Mouse (Mus musculus): ENCODE data around the gene Atxn7l2. TPM values are rescaled to one million over a fixed set of nuclear protein-coding genes. Genes with fewer than 3 reads are reported as not detected.

The Atxn7l2 gene
- polyA plus RNA-seq, 2 experiments, result 23.7 to 37.0 TPM

- Histone ChIP-seq H3K27me3 (ENCODE audit: control insufficient read depth, insufficient read depth, low read length) (no peaks in the 10 kb centered on the region; the same call in 1 of the 2 replicates), H3K9ac (ENCODE audit: low read depth, low read length, severe bottlenecking) (peak overlapping the region; percentile 71), H3K4me3 (replicated peaks; ENCODE audit: low read length) (peak overlapping the region; percentile 73), H3K27ac (replicated peaks; ENCODE audit: low read depth, low read length) (no peak overlapping the region), H3K36me3 (ENCODE audit: control insufficient read depth, insufficient read depth, low read length) (0 out of 2 replicates have a peak, but pooled peaks cover 6% of the 10 kb centered on the region), H3K4me2 (replicated peaks; ENCODE audit: low read depth, low read length, severe bottlenecking) (peak overlapping the region; percentile 92), H3K4me1 (ENCODE audit: control insufficient read depth, insufficient read depth, low read length) (0 out of 2 replicates have a peak, but pooled peaks cover 2% of the 10 kb centered on the region), H3K9me3 (ENCODE audit: control insufficient read depth, low read length) (no peaks in the 10 kb centered on the region)
- 3% methylated on average over 16 of the region's 16 CpGs for WGBS
- TF ChIP-seq POLR2A (IDR thresholded peaks at IDR 0.05; ENCODE audit: borderline replicate concordance, extremely low read depth, insufficient read depth, insufficient read length), result no peak
- DNase-seq (ENCODE audit: low spot score) (no peak), ATAC-seq (ENCODE audit: low FRiP score, low read depth) (no peak)
Observed at GRCm38 (mm10) chr3:108185460-108186097, 25.2 kb downstream of the Atxn7l2 start.

- Histone ChIP-seq H3K36me3 (ENCODE audit: control insufficient read depth, insufficient read depth, low read length) (0 out of 2 replicates have a peak, but pooled peaks cover 6% of the 10 kb centered on the region), H3K9ac (ENCODE audit: low read depth, low read length, severe bottlenecking) (no peak overlapping the region), H3K27me3 (ENCODE audit: control insufficient read depth, insufficient read depth, low read length) (no peaks in the 10 kb centered on the region; the same call in 1 of the 2 replicates), H3K4me2 (replicated peaks; ENCODE audit: low read depth, low read length, severe bottlenecking) (no peak overlapping the region), H3K4me1 (ENCODE audit: control insufficient read depth, insufficient read depth, low read length) (no peaks in the 10 kb centered on the region), H3K9me3 (ENCODE audit: control insufficient read depth, low read length) (no peaks in the 10 kb centered on the region), H3K27ac (replicated peaks; ENCODE audit: low read depth, low read length) (no peak overlapping the region), H3K4me3 (replicated peaks; ENCODE audit: low read length) (no peak overlapping the region)
- no peak for TF ChIP-seq POLR2A (IDR thresholded peaks at IDR 0.05; ENCODE audit: borderline replicate concordance, extremely low read depth, insufficient read depth, insufficient read length)
- ATAC-seq (ENCODE audit: low FRiP score, low read depth), result no peak
- WGBS, result 74% methylated on average over 3 of the region's 3 CpGs
- no peak for DNase-seq (ENCODE audit: low spot score)
Observed at GRCm38 (mm10) chr3:108184742-108185141, 26.0 kb downstream of the Atxn7l2 start.

- Histone ChIP-seq H3K4me1 (ENCODE audit: control insufficient read depth, insufficient read depth, low read length) (peaks cover 5% of the 10 kb centered on the region; the same call in 1 of the 2 replicates), H3K4me3 (replicated peaks; ENCODE audit: low read length) (no peak overlapping the region), H3K36me3 (ENCODE audit: control insufficient read depth, insufficient read depth, low read length) (no peaks in the 10 kb centered on the region), H3K27me3 (ENCODE audit: control insufficient read depth, insufficient read depth, low read length) (no peaks in the 10 kb centered on the region), H3K9ac (ENCODE audit: low read depth, low read length, severe bottlenecking) (no peak overlapping the region), H3K4me2 (replicated peaks; ENCODE audit: low read depth, low read length, severe bottlenecking) (no peak overlapping the region), H3K9me3 (ENCODE audit: control insufficient read depth, low read length) (no peaks in the 10 kb centered on the region), H3K27ac (replicated peaks; ENCODE audit: low read depth, low read length) (no peak overlapping the region)
- DNase-seq (ENCODE audit: low spot score) (no peak), ATAC-seq (ENCODE audit: low FRiP score, low read depth) (no peak)
- WGBS, result 53% methylated on average over 2 of the region's 2 CpGs
- no peak for TF ChIP-seq POLR2A (IDR thresholded peaks at IDR 0.05; ENCODE audit: borderline replicate concordance, extremely low read depth, insufficient read depth, insufficient read length)
Observed at GRCm38 (mm10) chr3:108180514-108180913, 30.2 kb downstream of the Atxn7l2 start.

- H3K9me3 ChIP-seq (ENCODE audit: control insufficient read depth, low read length), result no peaks in the 10 kb centered on the region
- no peak overlapping the region for H3K4me3 ChIP-seq (replicated peaks; ENCODE audit: low read length)
- no peak overlapping the region for H3K27ac ChIP-seq (replicated peaks; ENCODE audit: low read depth, low read length)
- peaks cover 12% of the 10 kb centered on the region for H3K4me1 ChIP-seq (ENCODE audit: control insufficient read depth, insufficient read depth, low read length)
- peak; percentile 62 for DNase-seq (ENCODE audit: low spot score)
- H3K36me3 ChIP-seq (ENCODE audit: control insufficient read depth, insufficient read depth, low read length), result no peaks in the 10 kb centered on the region
- 49% methylated on average over 7 of the region's 7 CpGs for WGBS
- H3K4me2 ChIP-seq (replicated peaks; ENCODE audit: low read depth, low read length, severe bottlenecking), result no peak overlapping the region
- H3K27me3 ChIP-seq (ENCODE audit: control insufficient read depth, insufficient read depth, low read length), result no peaks in the 10 kb centered on the region
- TF ChIP-seq POLR2A (IDR thresholded peaks at IDR 0.05; ENCODE audit: borderline replicate concordance, extremely low read depth, insufficient read depth, insufficient read length), result no peak
- H3K9ac ChIP-seq (ENCODE audit: low read depth, low read length, severe bottlenecking), result no peak overlapping the region
- ATAC-seq (ENCODE audit: low FRiP score, low read depth), result peak; percentile 74
Observed at GRCm38 (mm10) chr3:108178756-108179715, 31.7 kb downstream of the Atxn7l2 start.
